Mouse (Mus musculus): ENCODE data around the gene Mrpl17. TPM values are rescaled to one million over a fixed set of nuclear protein-coding genes. Genes with fewer than 3 reads are reported as not detected.

The Mrpl17 gene
- polyA plus RNA-seq, 1 experiment from 2014 or later, result 208 TPM

- Histone ChIP-seq H3K4me2 (replicated peaks) (peak overlapping the region; percentile 71), H3K9me3 (ENCODE audit: control insufficient read depth, low read length) (no peaks in the 10 kb centered on the region), H3K4me3 (replicated peaks; ENCODE audit: low read length) (peak overlapping the region; percentile 69), H3K27me3 (ENCODE audit: control insufficient read depth, insufficient read depth, low read length) (no peaks in the 10 kb centered on the region), H3K4me1 (replicated peaks; ENCODE audit: control insufficient read depth, insufficient read depth, low read length) (peaks cover 10% of the 10 kb centered on the region), H3K9ac (peak overlapping the region; percentile 86), H3K36me3 (replicated peaks; ENCODE audit: control insufficient read depth, insufficient read depth) (peaks cover 22% of the 10 kb centered on the region), H3K27ac (peak overlapping the region; percentile 87; the same call in 1 of the 2 replicates)
- DNase-seq (ENCODE audit: low spot score) (no peak), ATAC-seq (ENCODE audit: low FRiP score) (no peak)
- 88% methylated on average over 7 of the region's 7 CpGs for WGBS
Measured at GRCm38 (mm10) chr7:105809836-105810235, 1.1 kb downstream of the Mrpl17 start.

GRCm38 (mm10) chr7:105808385-105808784, 2.5 kb downstream of the Mrpl17 start:
- Histone ChIP-seq H3K36me3 (replicated peaks; ENCODE audit: control insufficient read depth, insufficient read depth) (peaks cover 22% of the 10 kb centered on the region), H3K4me3 (replicated peaks; ENCODE audit: low read length) (no peak overlapping the region), H3K27me3 (ENCODE audit: control insufficient read depth, insufficient read depth, low read length) (no peaks in the 10 kb centered on the region), H3K4me1 (replicated peaks; ENCODE audit: control insufficient read depth, insufficient read depth, low read length) (peaks cover 10% of the 10 kb centered on the region), H3K9me3 (ENCODE audit: control insufficient read depth, low read length) (no peaks in the 10 kb centered on the region), H3K27ac (no peak overlapping the region), H3K4me2 (replicated peaks) (no peak overlapping the region), H3K9ac (no peak overlapping the region)
- DNase-seq (ENCODE audit: low spot score) (no peak), ATAC-seq (ENCODE audit: low FRiP score) (no peak)
- 100% methylated on average over 1 of the region's 1 CpGs for WGBS

- Histone ChIP-seq H3K9me3 (ENCODE audit: control insufficient read depth, low read length) (no peaks in the 10 kb centered on the region), H3K4me2 (replicated peaks) (no peak overlapping the region), H3K36me3 (replicated peaks; ENCODE audit: control insufficient read depth, insufficient read depth) (peaks cover 22% of the 10 kb centered on the region), H3K9ac (no peak overlapping the region), H3K4me1 (replicated peaks; ENCODE audit: control insufficient read depth, insufficient read depth, low read length) (peaks cover 10% of the 10 kb centered on the region), H3K27ac (no peak overlapping the region), H3K4me3 (replicated peaks; ENCODE audit: low read length) (no peak overlapping the region), H3K27me3 (ENCODE audit: control insufficient read depth, insufficient read depth, low read length) (no peaks in the 10 kb centered on the region)
- DNase-seq (ENCODE audit: low spot score) (no peak), ATAC-seq (ENCODE audit: low FRiP score) (no peak)
- WGBS, result 63% methylated on average over 2 of the region's 2 CpGs
Measured at GRCm38 (mm10) chr7:105806716-105807115, 4.2 kb downstream of the Mrpl17 start.

GRCm38 (mm10) chr7:105806125-105806524, 4.8 kb downstream of the Mrpl17 start:
- no peaks in the 10 kb centered on the region for H3K9me3 ChIP-seq (ENCODE audit: control insufficient read depth, low read length)
- H3K27me3 ChIP-seq (ENCODE audit: control insufficient read depth, insufficient read depth, low read length), result no peaks in the 10 kb centered on the region
- H3K27ac ChIP-seq, result no peak overlapping the region
- peaks cover 22% of the 10 kb centered on the region for H3K36me3 ChIP-seq (replicated peaks; ENCODE audit: control insufficient read depth, insufficient read depth)
- H3K4me3 ChIP-seq (replicated peaks; ENCODE audit: low read length), result no peak overlapping the region
- H3K4me2 ChIP-seq (replicated peaks), result no peak overlapping the region
- 77% methylated on average over 5 of the region's 5 CpGs for WGBS
- H3K9ac ChIP-seq, result no peak overlapping the region
- DNase-seq (ENCODE audit: low spot score) (no peak), ATAC-seq (ENCODE audit: low FRiP score) (no peak)
- H3K4me1 ChIP-seq (replicated peaks; ENCODE audit: control insufficient read depth, insufficient read depth, low read length), result peaks cover 10% of the 10 kb centered on the region

GRCm38 (mm10) chr7:105803428-105803827, 7.5 kb downstream of the Mrpl17 start:
- Histone ChIP-seq H3K9me3 (ENCODE audit: control insufficient read depth, low read length) (no peaks in the 10 kb centered on the region), H3K4me3 (replicated peaks; ENCODE audit: low read length) (no peak overlapping the region), H3K36me3 (replicated peaks; ENCODE audit: control insufficient read depth, insufficient read depth) (peaks cover 11% of the 10 kb centered on the region; the same call in 1 of the 2 replicates), H3K4me2 (replicated peaks) (no peak overlapping the region), H3K9ac (no peak overlapping the region), H3K27me3 (ENCODE audit: control insufficient read depth, insufficient read depth, low read length) (no peaks in the 10 kb centered on the region), H3K27ac (no peak overlapping the region), H3K4me1 (replicated peaks; ENCODE audit: control insufficient read depth, insufficient read depth, low read length) (no peaks in the 10 kb centered on the region)
- DNase-seq (ENCODE audit: low spot score) (no peak), ATAC-seq (ENCODE audit: low FRiP score) (no peak)

- no peak overlapping the region for H3K4me3 ChIP-seq (replicated peaks; ENCODE audit: low read length)
- peaks cover 7% of the 10 kb centered on the region; the same call in 1 of the 2 replicates for H3K36me3 ChIP-seq (replicated peaks; ENCODE audit: control insufficient read depth, insufficient read depth)
Measured at GRCm38 (mm10) chr7:105802771-105803170, 8.1 kb downstream of the Mrpl17 start.

GRCm38 (mm10) chr7:105802312-105802711, 8.6 kb downstream of the Mrpl17 start:
- Histone ChIP-seq H3K36me3 (replicated peaks; ENCODE audit: control insufficient read depth, insufficient read depth) (peaks cover 2% of the 10 kb centered on the region; the same call in 1 of the 2 replicates), H3K4me3 (replicated peaks; ENCODE audit: low read length) (no peak overlapping the region), H3K9me3 (ENCODE audit: control insufficient read depth, low read length) (no peaks in the 10 kb centered on the region), H3K9ac (no peak overlapping the region), H3K27ac (no peak overlapping the region), H3K4me1 (replicated peaks; ENCODE audit: control insufficient read depth, insufficient read depth, low read length) (no peaks in the 10 kb centered on the region), H3K27me3 (ENCODE audit: control insufficient read depth, insufficient read depth, low read length) (no peaks in the 10 kb centered on the region), H3K4me2 (replicated peaks) (no peak overlapping the region)
- WGBS, result 42% methylated on average over 2 of the region's 2 CpGs
- DNase-seq (ENCODE audit: low spot score) (no peak), ATAC-seq (ENCODE audit: low FRiP score) (no peak)

More at GRCm38 (mm10) chr7:105802771-105803170, 8.1 kb downstream of the Mrpl17 start:
- 60% methylated on average over 1 of the region's 1 CpGs for WGBS
- Histone ChIP-seq H3K27me3 (ENCODE audit: control insufficient read depth, insufficient read depth, low read length) (no peaks in the 10 kb centered on the region), H3K4me1 (replicated peaks; ENCODE audit: control insufficient read depth, insufficient read depth, low read length) (no peaks in the 10 kb centered on the region), H3K4me2 (replicated peaks) (no peak overlapping the region), H3K9ac (no peak overlapping the region), H3K27ac (no peak overlapping the region), H3K9me3 (ENCODE audit: control insufficient read depth, low read length) (no peaks in the 10 kb centered on the region)
- ATAC-seq (ENCODE audit: low FRiP score) (no peak), DNase-seq (ENCODE audit: low spot score) (no peak)

- Histone ChIP-seq H3K4me1 (replicated peaks; ENCODE audit: control insufficient read depth, insufficient read depth, low read length) (no peaks in the 10 kb centered on the region), H3K27me3 (ENCODE audit: control insufficient read depth, insufficient read depth, low read length) (no peaks in the 10 kb centered on the region), H3K36me3 (replicated peaks; ENCODE audit: control insufficient read depth, insufficient read depth) (no peaks in the 10 kb centered on the region), H3K27ac (no peak overlapping the region), H3K9me3 (ENCODE audit: control insufficient read depth, low read length) (no peaks in the 10 kb centered on the region), H3K4me2 (replicated peaks) (no peak overlapping the region), H3K4me3 (replicated peaks; ENCODE audit: low read length) (no peak overlapping the region), H3K9ac (no peak overlapping the region)
- no peak for ATAC-seq (ENCODE audit: low FRiP score)
- DNase-seq (ENCODE audit: low spot score), result no peak
- 93% methylated on average over 3 of the region's 3 CpGs for WGBS
Measured at GRCm38 (mm10) chr7:105796972-105797371, 13.9 kb downstream of the Mrpl17 start.

- H3K27me3 ChIP-seq (ENCODE audit: control insufficient read depth, insufficient read depth, low read length), result no peaks in the 10 kb centered on the region
- no peak for ATAC-seq (ENCODE audit: low FRiP score)
- no peaks in the 10 kb centered on the region for H3K36me3 ChIP-seq (replicated peaks; ENCODE audit: control insufficient read depth, insufficient read depth)
- H3K4me1 ChIP-seq (replicated peaks; ENCODE audit: control insufficient read depth, insufficient read depth, low read length), result no peaks in the 10 kb centered on the region
- no peak overlapping the region for H3K4me2 ChIP-seq (replicated peaks)
- no peaks in the 10 kb centered on the region for H3K9me3 ChIP-seq (ENCODE audit: control insufficient read depth, low read length)
- H3K9ac ChIP-seq, result no peak overlapping the region
- 17% methylated on average over 7 of the region's 7 CpGs for WGBS
- no peak for DNase-seq (ENCODE audit: low spot score)
- no peak overlapping the region for H3K4me3 ChIP-seq (replicated peaks; ENCODE audit: low read length)
- no peak overlapping the region for H3K27ac ChIP-seq
Measured at GRCm38 (mm10) chr7:105795759-105796366, 15.0 kb downstream of the Mrpl17 start.

- Histone ChIP-seq H3K36me3 (replicated peaks; ENCODE audit: control insufficient read depth, insufficient read depth) (no peaks in the 10 kb centered on the region), H3K4me2 (replicated peaks) (no peak overlapping the region), H3K27me3 (ENCODE audit: control insufficient read depth, insufficient read depth, low read length) (no peaks in the 10 kb centered on the region), H3K4me1 (replicated peaks; ENCODE audit: control insufficient read depth, insufficient read depth, low read length) (0 out of 2 replicates have a peak, but pooled peaks cover 5% of the 10 kb centered on the region), H3K4me3 (replicated peaks; ENCODE audit: low read length) (no peak overlapping the region), H3K9me3 (ENCODE audit: control insufficient read depth, low read length) (no peaks in the 10 kb centered on the region), H3K9ac (no peak overlapping the region), H3K27ac (no peak overlapping the region)
- ATAC-seq (ENCODE audit: low FRiP score) (no peak), DNase-seq (ENCODE audit: low spot score) (no peak)
- 74% methylated on average over 7 of the region's 7 CpGs for WGBS
Measured at GRCm38 (mm10) chr7:105793701-105794100, 17.2 kb downstream of the Mrpl17 start.
